Mouse (Mus musculus) spleen, postnatal 4 days (tissue): ENCODE data around the gene Galnt17.

Experiments
- DNase-seq, 2 experiments: peaks; one replicate each; pipeline ENCODE4 v3.0.0; 2022; ENCODE audit warnings: low spot score in 2 of 2

Galnt17 gene

GRCm38 (mm10) chr5:131308397-131308796 is at the start of gene Galnt17:
Gene Galnt17 (minus strand): TSS chr5:131308497.
- no peak for DNase-seq

- no peak for DNase-seq
Observed at GRCm38 (mm10) chr5:131334536-131334935, 26.2 kb upstream of the Galnt17 start.

GRCm38 (mm10) chr5:131321286-131321685 is 13.0 kb upstream of the Galnt17 start:
- DNase-seq, result no peak

- DNase-seq, result no peak
Observed at GRCm38 (mm10) chr5:131319605-131320004, 11.3 kb upstream of the Galnt17 start.

- DNase-seq, result no peak
Observed at GRCm38 (mm10) chr5:131319141-131319540, 10.8 kb upstream of the Galnt17 start.

- DNase-seq, result no peak
Observed at GRCm38 (mm10) chr5:131315016-131315415, 6.7 kb upstream of the Galnt17 start.

- DNase-seq, result peak in 1 of 2 experiments; percentile 64
Observed at GRCm38 (mm10) chr5:131307656-131308151, 593 bp downstream of the Galnt17 start.

- DNase-seq, result no peak
Observed at GRCm38 (mm10) chr5:131306908-131307655, 1.2 kb downstream of the Galnt17 start.

- DNase-seq, result no peak
Observed at GRCm38 (mm10) chr5:131306321-131306907, 1.9 kb downstream of the Galnt17 start.

- DNase-seq, result no peak
Observed at GRCm38 (mm10) chr5:131305223-131305622, 3.1 kb downstream of the Galnt17 start.

GRCm38 (mm10) chr5:131301526-131301925 is 6.8 kb downstream of the Galnt17 start:
- no peak for DNase-seq

- no peak for DNase-seq
Observed at GRCm38 (mm10) chr5:131293726-131294449, 14.4 kb downstream of the Galnt17 start.

GRCm38 (mm10) chr5:131287091-131287490 is 21.2 kb downstream of the Galnt17 start:
- DNase-seq, result no peak

GRCm38 (mm10) chr5:131286680-131287079 is 21.6 kb downstream of the Galnt17 start:
- no peak for DNase-seq

GRCm38 (mm10) chr5:131280349-131280748 is 27.9 kb downstream of the Galnt17 start:
- DNase-seq, result no peak

- DNase-seq, result no peak
Observed at GRCm38 (mm10) chr5:131279286-131279685, 29.0 kb downstream of the Galnt17 start.

- DNase-seq, result no peak
Observed at GRCm38 (mm10) chr5:131277227-131277626, 31.1 kb downstream of the Galnt17 start.

- no peak for DNase-seq
Observed at GRCm38 (mm10) chr5:131266291-131266690, 42.0 kb downstream of the Galnt17 start.

- DNase-seq, result no peak
Observed at GRCm38 (mm10) chr5:131264145-131264544, 44.2 kb downstream of the Galnt17 start.

GRCm38 (mm10) chr5:131250701-131251636 is 57.3 kb downstream of the Galnt17 start:
- no peak for DNase-seq

- no peak for DNase-seq
Observed at GRCm38 (mm10) chr5:131248416-131248815, 59.9 kb downstream of the Galnt17 start.
